Mouse (Mus musculus): ENCODE measurements at regions not wholly inside any gene's neighbourhood (a gene's known extent, or its start where the extent isn't known, plus 50 kb on each side); places are given as distances from the start of the nearest gene placed in this dataset.
A peak's percentile ranks its signal among the peaks of the same experiment; 100 is the strongest.

GRCm38 (mm10) chr3:82781464-82781863, 94.8 kb downstream of the Rbm46 start:
- no peak for DNase-seq (ENCODE audit: low read depth, low spot score)

- DNase-seq (ENCODE audit: low read depth, low spot score) = no peak
Observed at GRCm38 (mm10) chr3:82770512-82771270, 105.6 kb downstream of the Rbm46 start.

- DNase-seq (ENCODE audit: low read depth, low spot score) = no peak
Observed at GRCm38 (mm10) chr3:82767484-82767883, 108.8 kb downstream of the Rbm46 start.

GRCm38 (mm10) chr3:82759946-82760345, 116.3 kb downstream of the Rbm46 start:
- DNase-seq (ENCODE audit: low read depth, low spot score) = no peak

- no peak for DNase-seq (ENCODE audit: low read depth, low spot score)
Observed at GRCm38 (mm10) chr3:82758967-82759366, 117.3 kb downstream of the Rbm46 start.

GRCm38 (mm10) chr3:82725546-82725945, 150.7 kb downstream of the Rbm46 start:
- peak; percentile 43 for DNase-seq (ENCODE audit: low read depth, low spot score)

- DNase-seq (ENCODE audit: low read depth, low spot score) = no peak
Observed at GRCm38 (mm10) chr3:82707628-82708027, 159.7 kb upstream of the Npy2r start.

- no peak for DNase-seq (ENCODE audit: low read depth, low spot score)
Observed at GRCm38 (mm10) chr3:82692131-82692530, 144.2 kb upstream of the Npy2r start.

- DNase-seq (ENCODE audit: low read depth, low spot score) = no peak
Observed at GRCm38 (mm10) chr3:82656159-82656874, 108.4 kb upstream of the Npy2r start.

GRCm38 (mm10) chr3:82652346-82652745, 104.5 kb upstream of the Npy2r start:
- no peak for DNase-seq (ENCODE audit: low read depth, low spot score)

- no peak for DNase-seq (ENCODE audit: low read depth, low spot score)
Observed at GRCm38 (mm10) chr3:82640052-82640451, 92.2 kb upstream of the Npy2r start.

GRCm38 (mm10) chr3:82636666-82637065, 88.8 kb upstream of the Npy2r start:
- no peak for DNase-seq (ENCODE audit: low read depth, low spot score)

- DNase-seq (ENCODE audit: low read depth, low spot score) = no peak
Observed at GRCm38 (mm10) chr3:82620418-82621003, 72.6 kb upstream of the Npy2r start.

GRCm38 (mm10) chr3:82619371-82619770, 71.5 kb upstream of the Npy2r start:
- DNase-seq (ENCODE audit: low read depth, low spot score) = no peak

GRCm38 (mm10) chr3:82601880-82602279, 54.0 kb upstream of the Npy2r start:
- DNase-seq (ENCODE audit: low read depth, low spot score) = no peak

GRCm38 (mm10) chr3:82598656-82599055, 50.8 kb upstream of the Npy2r start:
- no peak for DNase-seq (ENCODE audit: low read depth, low spot score)

All from CD4-positive, CD25-positive, alpha-beta regulatory T cell, adult 2 months (primary cell).